Mouse (Mus musculus): ENCODE results near the gene Mettl7b. TPM values are rescaled to one million over a fixed set of nuclear protein-coding genes. Genes with fewer than 3 reads are reported as not detected.
A peak's percentile ranks its signal among the peaks of the same experiment; 100 is the strongest.

Mettl7b gene
- polyA plus RNA-seq, 1 experiment from 2014 or later = not detected

- Histone ChIP-seq H3K4me1 (ENCODE audit: control insufficient read depth in 2 of 2, insufficient read depth in 2 of 2, low read length in 2 of 2) (peaks cover 18 to 37% of the 10 kb centered on the region in 2 experiments), H3K4me2 (ENCODE audit: low read length) (peak overlapping the region; percentile 85), H3K4me3 (ENCODE audit: control insufficient read depth in 1 of 2, insufficient read depth in 1 of 2, low read depth in 1 of 2, low read length in 2 of 2) (peak overlapping the region; percentile 83 to 93), H3K9me3 (ENCODE audit: control insufficient read depth, low read length) (no peaks in the 10 kb centered on the region), H3K27ac (replicated peaks in 1 of 2; ENCODE audit: control insufficient read depth in 1 of 2, insufficient read depth in 1 of 2, low read depth in 2 of 2, low read length in 2 of 2) (peak overlapping the region; percentile 49 to 93), H3K27me3 (ENCODE audit: control insufficient read depth, insufficient read depth, low read length) (no peaks in the 10 kb centered on the region), H3K9ac (ENCODE audit: low read length) (peak overlapping the region; percentile 86), H3K36me3 (ENCODE audit: control insufficient read depth, insufficient read depth, low read length) (peaks cover 18% of the 10 kb centered on the region)
- 60% methylated on average over 16 of the region's 16 CpGs for WGBS
- ATAC-seq (ENCODE audit: insufficient number of reproducible peaks, insufficient read depth, low FRiP score, low read depth) = no peak
Measured at GRCm38 (mm10) chr10:128921883-128922821, 38.6 kb downstream of the Mettl7b start.

- Histone ChIP-seq H3K9ac (ENCODE audit: low read length) (no peak overlapping the region), H3K27ac (replicated peaks in 1 of 2; ENCODE audit: control insufficient read depth in 1 of 2, insufficient read depth in 1 of 2, low read depth in 2 of 2, low read length in 2 of 2) (peak overlapping the region in 1 of 2 experiments; percentile 31; a peak in 1 of 4 replicates), H3K4me1 (ENCODE audit: control insufficient read depth in 2 of 2, insufficient read depth in 2 of 2, low read length in 2 of 2) (peaks cover 18 to 37% of the 10 kb centered on the region in 2 experiments), H3K4me2 (ENCODE audit: low read length) (no peak overlapping the region), H3K9me3 (ENCODE audit: control insufficient read depth, low read length) (no peaks in the 10 kb centered on the region), H3K4me3 (ENCODE audit: control insufficient read depth in 1 of 2, insufficient read depth in 1 of 2, low read depth in 1 of 2, low read length in 2 of 2) (no peak overlapping the region), H3K27me3 (ENCODE audit: control insufficient read depth, insufficient read depth, low read length) (no peaks in the 10 kb centered on the region), H3K36me3 (ENCODE audit: control insufficient read depth, insufficient read depth, low read length) (peaks cover 27% of the 10 kb centered on the region)
- ATAC-seq (ENCODE audit: insufficient number of reproducible peaks, insufficient read depth, low FRiP score, low read depth) = no peak
- WGBS = 55% methylated on average over 1 of the region's 1 CpGs
Measured at GRCm38 (mm10) chr10:128921251-128921650, 39.5 kb downstream of the Mettl7b start.

- peak overlapping the region in 1 of 2 experiments; percentile 31; a peak in 3 of 4 replicates for H3K27ac ChIP-seq (replicated peaks in 1 of 2; ENCODE audit: control insufficient read depth in 1 of 2, insufficient read depth in 1 of 2, low read depth in 2 of 2, low read length in 2 of 2)
- peaks cover 30% of the 10 kb centered on the region for H3K36me3 ChIP-seq (ENCODE audit: control insufficient read depth, insufficient read depth, low read length)
- peaks cover 18 to 37% of the 10 kb centered on the region in 2 experiments for H3K4me1 ChIP-seq (ENCODE audit: control insufficient read depth in 2 of 2, insufficient read depth in 2 of 2, low read length in 2 of 2)
- no peak for ATAC-seq (ENCODE audit: insufficient number of reproducible peaks, insufficient read depth, low FRiP score, low read depth)
- H3K9ac ChIP-seq (ENCODE audit: low read length) = no peak overlapping the region
- no peaks in the 10 kb centered on the region for H3K9me3 ChIP-seq (ENCODE audit: control insufficient read depth, low read length)
- no peaks in the 10 kb centered on the region for H3K27me3 ChIP-seq (ENCODE audit: control insufficient read depth, insufficient read depth, low read length)
- no peak overlapping the region for H3K4me3 ChIP-seq (ENCODE audit: control insufficient read depth in 1 of 2, insufficient read depth in 1 of 2, low read depth in 1 of 2, low read length in 2 of 2)
- 59% methylated on average over 3 of the region's 3 CpGs for WGBS
- H3K4me2 ChIP-seq (ENCODE audit: low read length) = no peak overlapping the region
Measured at GRCm38 (mm10) chr10:128920736-128921161, 40.0 kb downstream of the Mettl7b start.

- no peak for ATAC-seq (ENCODE audit: insufficient number of reproducible peaks, insufficient read depth, low FRiP score, low read depth)
- H3K9ac ChIP-seq (ENCODE audit: low read length) = 0 out of 2 replicates have a peak overlapping the region, but pooled peaks have one; percentile 4
- H3K9me3 ChIP-seq (ENCODE audit: control insufficient read depth, low read length) = no peaks in the 10 kb centered on the region
- H3K4me1 ChIP-seq (ENCODE audit: control insufficient read depth in 2 of 2, insufficient read depth in 2 of 2, low read length in 2 of 2) = peaks cover 18 to 37% of the 10 kb centered on the region in 2 experiments
- no peak overlapping the region for H3K4me2 ChIP-seq (ENCODE audit: low read length)
- peaks cover 34% of the 10 kb centered on the region for H3K36me3 ChIP-seq (ENCODE audit: control insufficient read depth, insufficient read depth, low read length)
- H3K4me3 ChIP-seq (ENCODE audit: control insufficient read depth in 1 of 2, insufficient read depth in 1 of 2, low read depth in 1 of 2, low read length in 2 of 2) = no peak overlapping the region
- peak overlapping the region in 1 of 2 experiments; percentile 45; a peak in 3 of 4 replicates for H3K27ac ChIP-seq (replicated peaks in 1 of 2; ENCODE audit: control insufficient read depth in 1 of 2, insufficient read depth in 1 of 2, low read depth in 2 of 2, low read length in 2 of 2)
- 77% methylated on average over 7 of the region's 7 CpGs for WGBS
- H3K27me3 ChIP-seq (ENCODE audit: control insufficient read depth, insufficient read depth, low read length) = no peaks in the 10 kb centered on the region
Measured at GRCm38 (mm10) chr10:128919966-128920365, 40.8 kb downstream of the Mettl7b start.

- peaks cover 18 to 37% of the 10 kb centered on the region in 2 experiments for H3K4me1 ChIP-seq (ENCODE audit: control insufficient read depth in 2 of 2, insufficient read depth in 2 of 2, low read length in 2 of 2)
Measured at GRCm38 (mm10) chr10:128919203-128919631, 41.6 kb downstream of the Mettl7b start.

GRCm38 (mm10) chr10:128918246-128918645 is 42.5 kb downstream of the Mettl7b start:
- Histone ChIP-seq H3K4me2 (ENCODE audit: low read length) (no peak overlapping the region), H3K36me3 (ENCODE audit: control insufficient read depth, insufficient read depth, low read length) (peaks cover 51% of the 10 kb centered on the region), H3K27me3 (ENCODE audit: control insufficient read depth, insufficient read depth, low read length) (no peaks in the 10 kb centered on the region), H3K9me3 (ENCODE audit: control insufficient read depth, low read length) (no peaks in the 10 kb centered on the region), H3K27ac (replicated peaks in 1 of 2; ENCODE audit: control insufficient read depth in 1 of 2, insufficient read depth in 1 of 2, low read depth in 2 of 2, low read length in 2 of 2) (no peak overlapping the region), H3K9ac (ENCODE audit: low read length) (no peak overlapping the region), H3K4me3 (ENCODE audit: control insufficient read depth in 1 of 2, insufficient read depth in 1 of 2, low read depth in 1 of 2, low read length in 2 of 2) (no peak overlapping the region), H3K4me1 (ENCODE audit: control insufficient read depth in 2 of 2, insufficient read depth in 2 of 2, low read length in 2 of 2) (peaks cover 12 to 38% of the 10 kb centered on the region in 2 experiments)
- no peak for ATAC-seq (ENCODE audit: insufficient number of reproducible peaks, insufficient read depth, low FRiP score, low read depth)
- 62% methylated on average over 7 of the region's 7 CpGs for WGBS

More at GRCm38 (mm10) chr10:128919203-128919631, 41.6 kb downstream of the Mettl7b start:
- Histone ChIP-seq H3K9me3 (ENCODE audit: control insufficient read depth, low read length) (no peaks in the 10 kb centered on the region), H3K27me3 (ENCODE audit: control insufficient read depth, insufficient read depth, low read length) (no peaks in the 10 kb centered on the region), H3K4me3 (ENCODE audit: control insufficient read depth in 1 of 2, insufficient read depth in 1 of 2, low read depth in 1 of 2, low read length in 2 of 2) (no peak overlapping the region), H3K9ac (ENCODE audit: low read length) (peak overlapping the region; percentile 4; the same call in 1 of the 2 replicates), H3K36me3 (ENCODE audit: control insufficient read depth, insufficient read depth, low read length) (peaks cover 41% of the 10 kb centered on the region), H3K27ac (replicated peaks in 1 of 2; ENCODE audit: control insufficient read depth in 1 of 2, insufficient read depth in 1 of 2, low read depth in 2 of 2, low read length in 2 of 2) (peak overlapping the region in 1 of 2 experiments; percentile 45; a peak in 2 of 4 replicates), H3K4me2 (ENCODE audit: low read length) (no peak overlapping the region)
- ATAC-seq (ENCODE audit: insufficient number of reproducible peaks, insufficient read depth, low FRiP score, low read depth) = no peak
- WGBS = 27% methylated on average over 6 of the region's 6 CpGs

- peaks cover 57% of the 10 kb centered on the region for H3K36me3 ChIP-seq (ENCODE audit: control insufficient read depth, insufficient read depth, low read length)
- WGBS = 84% methylated on average over 6 of the region's 6 CpGs
Measured at GRCm38 (mm10) chr10:128917400-128917799, 43.4 kb downstream of the Mettl7b start.

More at GRCm38 (mm10) chr10:128917400-128917799, 43.4 kb downstream of the Mettl7b start:
- Histone ChIP-seq H3K4me1 (ENCODE audit: control insufficient read depth in 2 of 2, insufficient read depth in 2 of 2, low read length in 2 of 2) (peaks cover 8 to 39% of the 10 kb centered on the region in 2 experiments), H3K27me3 (ENCODE audit: control insufficient read depth, insufficient read depth, low read length) (no peaks in the 10 kb centered on the region), H3K9ac (ENCODE audit: low read length) (no peak overlapping the region), H3K9me3 (ENCODE audit: control insufficient read depth, low read length) (no peaks in the 10 kb centered on the region), H3K4me3 (ENCODE audit: control insufficient read depth in 1 of 2, insufficient read depth in 1 of 2, low read depth in 1 of 2, low read length in 2 of 2) (no peak overlapping the region), H3K4me2 (ENCODE audit: low read length) (no peak overlapping the region), H3K27ac (replicated peaks in 1 of 2; ENCODE audit: control insufficient read depth in 1 of 2, insufficient read depth in 1 of 2, low read depth in 2 of 2, low read length in 2 of 2) (no peak overlapping the region)
- no peak for ATAC-seq (ENCODE audit: insufficient number of reproducible peaks, insufficient read depth, low FRiP score, low read depth)

All from heart, embryonic 14.5 days (tissue).